Mouse (Mus musculus): ENCODE measurements around the gene Wdr66.
"Not testable (repeated sequence)": the region's sequence is repeated elsewhere in the genome, so short reads cannot be mapped to it uniquely, and the experiment has no call there.

The Wdr66 gene

GRCm38 (mm10) chr5:123251834-123252233 is at the start of gene Wdr66:
TSS of gene Wdr66 (plus strand) at chr5:123252102.
- DNase-seq, result peak; percentile 67

DNA sequence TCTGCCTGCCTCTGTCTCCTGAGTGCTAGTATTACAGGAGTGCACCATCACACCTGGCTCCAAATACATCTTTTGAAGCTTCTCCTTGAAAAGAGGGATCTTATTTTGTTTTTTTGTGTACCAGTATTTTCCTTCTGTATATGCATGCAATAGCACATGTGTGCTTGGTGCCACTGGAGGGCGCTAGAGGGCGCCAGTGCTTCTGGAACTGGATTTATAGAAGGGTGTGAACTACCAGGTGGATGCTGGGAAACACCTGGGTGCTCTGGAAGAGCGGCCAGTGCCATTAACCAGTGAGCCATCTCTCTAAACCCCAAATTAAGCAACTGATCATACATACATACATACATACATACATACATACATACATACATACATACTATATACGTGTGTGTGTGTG is 49.1 kb upstream of the Wdr66 start:
- DNase-seq, result not testable (repeated sequence)

DNA sequence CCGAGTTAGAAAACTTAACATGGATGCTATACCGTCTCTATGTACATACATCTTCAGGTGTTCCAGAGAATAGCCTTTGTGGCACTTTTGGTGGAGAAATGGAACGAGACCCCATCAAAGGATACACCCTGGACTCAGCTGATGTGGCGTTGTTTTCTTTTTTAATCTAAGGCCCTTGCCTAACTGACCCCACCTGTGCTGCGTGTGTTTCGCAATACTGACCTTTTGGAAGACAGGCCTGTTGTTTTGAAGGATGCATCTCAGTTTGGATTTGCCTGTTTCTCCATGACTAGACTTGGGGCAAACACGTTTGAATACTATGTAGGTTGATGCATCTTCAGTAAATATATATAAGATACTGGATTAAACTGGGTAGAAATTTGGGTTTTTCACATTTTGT is 48.3 kb upstream of the Wdr66 start:
- DNase-seq, result not testable (repeated sequence)

DNA sequence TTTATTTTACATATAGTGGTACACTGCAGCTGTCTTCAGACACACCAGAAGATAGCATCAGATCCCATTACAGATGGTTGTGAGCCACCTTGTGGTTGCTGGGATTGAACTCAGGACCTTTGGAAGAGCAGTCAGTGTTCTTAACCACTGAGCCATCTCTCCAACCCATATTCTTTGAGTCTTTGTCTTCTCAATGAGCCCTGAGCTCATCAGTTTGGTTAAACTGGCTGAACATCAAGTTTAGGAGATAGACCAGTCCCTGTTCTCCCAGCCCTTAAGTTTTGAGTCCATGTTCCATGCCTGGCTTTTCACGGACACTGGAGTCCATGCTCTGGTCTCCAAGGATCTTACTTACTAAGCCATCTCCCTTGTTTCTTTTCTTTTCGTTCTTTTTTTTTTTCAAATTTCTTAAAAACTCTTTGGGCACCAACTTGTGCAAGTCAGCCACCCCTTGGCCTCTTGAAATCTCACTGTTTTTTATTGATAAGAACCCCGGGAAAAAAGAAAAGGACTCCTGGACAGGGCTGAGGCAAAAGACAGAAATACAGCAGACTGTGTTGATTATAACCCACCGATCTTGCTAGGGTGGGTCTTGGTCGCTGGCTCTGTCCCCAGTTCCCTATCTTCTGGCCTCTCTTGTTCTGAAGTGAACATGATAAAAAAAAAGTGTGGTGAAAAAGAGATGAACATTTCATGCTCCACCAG is 29.4 kb upstream of the Wdr66 start:
- not testable (repeated sequence) for DNase-seq

GRCm38 (mm10) chr5:123223051-123223410 is 28.9 kb upstream of the Wdr66 start:
- no peak for DNase-seq

GRCm38 (mm10) chr5:123223861-123224260 is 28.0 kb upstream of the Wdr66 start:
- DNase-seq, result not testable (repeated sequence)

GRCm38 (mm10) chr5:123226851-123227250 is 25.1 kb upstream of the Wdr66 start:
- no peak for DNase-seq

DNA sequence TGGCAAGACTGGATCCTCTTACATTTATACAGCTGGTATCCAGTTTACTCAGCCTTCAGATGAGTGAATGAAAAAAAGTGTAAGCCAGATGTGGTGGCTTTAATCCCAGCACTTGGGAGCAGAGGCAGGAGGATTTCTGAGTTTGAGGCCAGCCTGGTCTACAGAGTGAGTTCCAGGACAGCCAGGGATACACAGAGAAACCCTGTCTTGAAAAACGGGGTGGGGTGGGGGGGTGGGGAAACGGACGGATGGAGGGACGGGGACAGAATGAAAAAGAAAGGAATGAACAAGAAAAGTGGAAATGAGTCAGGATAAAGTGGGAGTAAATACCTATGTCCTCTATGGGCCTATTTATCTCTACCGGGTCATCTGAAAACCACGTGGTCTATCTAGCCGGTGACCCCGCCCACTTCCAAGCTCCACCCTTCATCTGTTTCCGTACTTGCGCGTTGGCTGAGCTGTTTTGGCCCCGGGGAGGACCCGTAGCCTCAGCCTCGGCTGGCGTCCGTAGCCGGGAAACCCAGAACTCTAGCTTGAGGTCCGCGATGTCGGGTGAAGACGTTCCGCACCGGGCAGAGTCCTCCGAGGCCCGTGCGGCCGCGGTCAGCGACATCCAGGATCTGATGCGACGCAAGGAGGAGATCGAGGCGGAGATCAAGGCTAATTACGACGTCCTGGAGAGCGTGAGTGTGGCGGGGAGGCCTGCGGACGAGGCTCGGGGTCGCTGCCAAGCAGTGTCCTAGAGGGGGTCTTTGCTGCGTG is 24.0 kb upstream of the Wdr66 start:
- DNase-seq, result peak; percentile 95

- no peak for DNase-seq
Observed at GRCm38 (mm10) chr5:123228524-123228922, 23.4 kb upstream of the Wdr66 start.

GRCm38 (mm10) chr5:123229296-123229695 is 22.6 kb upstream of the Wdr66 start:
- DNase-seq, result no peak

GRCm38 (mm10) chr5:123232180-123232579 is 19.7 kb upstream of the Wdr66 start:
- no peak for DNase-seq

- DNase-seq, result peak; percentile 41
Observed at GRCm38 (mm10) chr5:123235731-123236130, 16.2 kb upstream of the Wdr66 start.

DNA sequence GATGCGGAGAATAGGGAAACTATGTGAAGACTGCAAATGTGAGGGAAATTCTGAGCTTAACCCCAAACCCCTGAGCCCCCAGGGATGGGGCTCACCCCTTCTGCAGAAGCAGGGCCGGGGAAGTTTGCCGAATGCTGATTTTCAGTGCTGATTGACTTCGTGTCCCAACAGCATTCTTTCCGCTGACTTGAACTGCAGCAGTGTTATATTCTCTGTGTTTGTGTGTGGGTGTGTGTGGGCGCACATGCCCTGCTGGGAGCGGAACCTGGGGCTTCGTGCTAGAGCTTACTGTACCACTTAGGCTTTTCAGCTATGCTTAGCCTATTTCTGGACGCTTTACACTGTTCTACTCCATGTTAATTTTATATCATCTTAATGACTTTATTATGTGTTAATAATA is 15.5 kb upstream of the Wdr66 start:
- DNase-seq, result no peak

DNA sequence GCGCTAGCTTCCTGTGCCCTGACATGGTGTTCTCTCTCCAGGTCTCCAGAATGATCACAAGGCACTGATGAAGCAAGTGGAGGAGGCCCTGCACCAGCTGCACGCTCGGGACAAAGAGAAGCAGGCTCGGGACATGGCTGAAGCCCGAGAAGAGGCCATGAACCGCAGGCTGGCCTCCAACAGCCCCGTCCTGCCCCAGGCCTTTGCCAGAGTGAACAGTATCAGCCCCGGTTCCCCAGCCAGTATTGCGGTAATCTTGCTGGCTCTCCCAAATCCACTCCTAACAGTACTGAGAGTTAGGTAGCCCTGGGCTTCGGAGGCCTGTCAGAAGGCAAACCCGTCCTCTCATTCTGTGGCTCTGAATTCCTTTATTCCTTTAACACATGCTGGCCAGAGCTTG is 12.4 kb upstream of the Wdr66 start:
- no peak for DNase-seq

DNA sequence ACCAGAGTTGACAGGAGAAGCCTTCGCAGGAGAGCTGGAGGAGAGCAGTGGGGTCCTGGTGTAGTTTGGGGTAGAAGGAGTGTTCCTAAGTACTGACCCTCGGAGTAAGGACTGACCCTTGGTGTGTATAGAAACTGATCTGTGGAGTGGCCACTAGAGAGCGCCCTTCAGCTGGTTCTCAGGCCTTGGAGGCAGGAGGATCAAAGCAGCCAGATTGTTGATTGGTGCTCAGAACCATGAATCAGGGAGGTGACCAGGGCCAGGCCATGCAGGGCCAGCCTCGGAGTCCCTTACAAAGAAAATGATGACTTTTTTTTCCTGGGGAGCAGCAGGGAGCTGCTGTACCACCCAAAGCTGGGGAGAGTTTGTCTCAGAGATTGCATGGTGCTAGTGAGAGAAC is 6.4 kb upstream of the Wdr66 start:
- peak; percentile 55 for DNase-seq

DNA sequence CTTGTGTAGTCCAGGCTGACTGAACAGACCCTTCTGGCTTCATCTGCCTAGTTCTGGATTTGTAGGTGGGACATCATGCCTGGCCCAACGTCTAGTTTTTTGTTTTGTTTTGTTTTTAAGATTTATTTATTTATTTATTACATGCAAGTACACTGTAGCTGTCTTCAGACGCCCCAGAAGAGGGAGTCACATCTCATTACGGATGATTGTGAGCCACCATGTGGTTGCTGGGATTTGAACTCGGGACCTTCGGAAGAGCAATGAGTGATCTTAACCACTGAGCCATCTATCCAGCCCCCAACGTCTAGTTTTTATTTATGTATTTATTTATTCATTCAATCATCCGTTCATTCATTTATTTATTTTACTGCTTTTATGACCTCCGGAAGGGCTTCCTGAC is 512 bp upstream of the Wdr66 start:
- no peak for DNase-seq

DNA sequence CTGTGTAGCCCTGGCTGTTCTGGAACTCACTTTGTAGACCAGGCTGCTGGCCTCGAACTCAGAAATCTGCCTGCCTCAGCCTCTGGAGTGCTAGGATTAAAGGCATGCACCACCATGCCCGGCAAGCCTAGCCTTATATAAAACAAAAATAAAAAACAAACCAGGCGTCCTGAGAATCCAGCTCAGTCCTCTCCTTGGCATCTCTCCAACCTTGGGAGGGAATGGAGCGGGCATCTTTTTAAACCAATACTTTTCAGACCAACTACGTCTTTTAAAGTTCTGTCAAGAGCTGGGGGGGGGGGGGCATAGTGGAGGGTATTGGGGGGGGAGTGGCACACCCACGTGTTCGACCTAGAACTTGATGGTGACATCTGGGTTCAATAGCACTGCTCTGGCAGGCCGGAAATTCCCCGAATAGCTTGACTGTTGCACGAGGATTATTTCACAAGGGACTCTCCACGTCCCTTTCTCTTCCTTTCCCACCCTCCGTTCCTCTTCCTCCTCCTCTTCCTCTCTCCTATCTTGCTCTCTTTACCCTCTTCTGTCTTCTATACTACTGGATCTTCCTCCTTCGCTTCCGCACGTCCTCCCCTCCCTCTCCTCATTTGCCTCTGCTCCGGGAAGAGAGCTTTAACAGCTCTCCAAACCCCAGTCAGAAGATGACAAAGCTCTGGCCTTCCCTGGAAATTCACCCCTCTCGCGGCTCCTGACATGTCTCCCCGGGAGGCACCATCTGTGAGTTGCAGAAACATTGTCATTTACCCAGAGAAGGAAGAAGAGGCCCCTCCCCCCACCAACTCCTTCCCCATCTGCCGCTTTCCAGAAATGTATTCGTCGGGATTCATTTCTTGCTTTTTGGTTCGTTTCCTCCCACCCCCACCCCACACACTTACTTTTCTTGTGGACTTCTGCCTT is 5.2 kb downstream of the Wdr66 start:
- DNase-seq, result peak; percentile 36

- peak; percentile 82 for DNase-seq
Observed at GRCm38 (mm10) chr5:123258990-123259389, 7.1 kb downstream of the Wdr66 start.

- no peak for DNase-seq
Observed at GRCm38 (mm10) chr5:123260698-123261097, 8.8 kb downstream of the Wdr66 start.

- no peak for DNase-seq
Observed at GRCm38 (mm10) chr5:123266909-123267308, 15.0 kb downstream of the Wdr66 start.

- DNase-seq, result no peak
Observed at GRCm38 (mm10) chr5:123268477-123269474, 16.9 kb downstream of the Wdr66 start.

- no peak for DNase-seq
Observed at GRCm38 (mm10) chr5:123270917-123271316, 19.0 kb downstream of the Wdr66 start.

Data from cerebellum, adult 8-10 months (tissue).